Mouse (Mus musculus) cerebellum, adult 2 months (tissue): Measurements from ENCODE around the gene Dscam. TPM values are rescaled to one million over a fixed set of nuclear protein-coding genes. Genes with fewer than 3 reads are reported as not detected.

Experiments used
- DNase-seq, 2 experiments: peaks; one replicate each; pipeline ENCODE4 v3.0.0; 2021
- H3K27ac ChIP-seq: fragments of 200-500 bp; 2 replicates; pipeline ENCODE4 v1.5.1; 2012; ENCODE audit warnings: low read length, control low read depth, inconsistent platforms; ENCODE audit not compliant: insufficient read depth
- H3K27me3 ChIP-seq: fragments of 200-500 bp; 2 replicates; pipeline ENCODE4 v1.6.1; 2012; ENCODE audit warnings: inconsistent platforms, mild to moderate bottlenecking, low read length, moderate library complexity; ENCODE audit not compliant: control insufficient read depth, insufficient read depth
- H3K4me1 ChIP-seq: fragments of 200-500 bp; 2 replicates; pipeline ENCODE4 v1.6.1; 2011; ENCODE audit warnings: low read length; ENCODE audit not compliant: control insufficient read depth, insufficient read depth
- H3K4me3 ChIP-seq: fragments of 200-500 bp; replicated peaks from 2 replicates; pipeline ENCODE3; 2011; ENCODE audit warnings: mild to moderate bottlenecking, low read depth, low read length, control low read depth; ENCODE audit not compliant: insufficient read depth
- CTCF ChIP-seq: fragments of 200-500 bp; IDR thresholded peaks from 2 replicates; pipeline ENCODE4 v1.5.1; 2011; ENCODE audit warnings: low read depth, mild to moderate bottlenecking, control low read depth, low read length, moderate library complexity, borderline replicate concordance; ENCODE audit not compliant: insufficient read depth
- POLR2A ChIP-seq: fragments of 200-500 bp; IDR thresholded peaks from 2 replicates; pipeline ENCODE4 v1.6.1; 2011; ENCODE audit warnings: low read length, control low read depth, borderline replicate concordance; ENCODE audit not compliant: insufficient read depth
- WGBS: fragments of 180-500 bp; shearing (Covaris S2); methylation state at CpG from one replicate; pipeline ENCODE4 v1.1.7; 2018; 5-methylcytosine and 5-hydroxymethylcytosine counted together
- polyA plus RNA-seq: library from polyadenylated mRNA; depleted of rRNA; stranded (reverse); fragments of >200 nt; gene quantifications from 2 replicates; pipeline ENCODE4 v1.2.3, GENCODE M21; 2012

Dscam gene
- polyA plus RNA-seq, 1 experiment, result 16.0 TPM

GRCm38 (mm10) chr16:97014343-97014742 is 156.2 kb downstream of the Dscam start:
- no peak for TF ChIP-seq POLR2A
- TF ChIP-seq CTCF, result no peak
- Histone ChIP-seq H3K27ac (no peak overlapping the region), H3K27me3 (no peaks in the 10 kb centered on the region; the same call in 1 of the 2 replicates), H3K4me3 (no peak overlapping the region), H3K4me1 (peaks cover 8% of the 10 kb centered on the region)
- WGBS, result 94% methylated on average over 3 of the region's 3 CpGs
- no peak for DNase-seq

GRCm38 (mm10) chr16:97009116-97010055 is 161.2 kb downstream of the Dscam start:
- no peak for DNase-seq
- no peak overlapping the region for H3K4me3 ChIP-seq
- no peak for TF ChIP-seq CTCF
- no peak for TF ChIP-seq POLR2A
- H3K27ac ChIP-seq, result no peak overlapping the region
- H3K27me3 ChIP-seq, result no peaks in the 10 kb centered on the region; the same call in 1 of the 2 replicates
- WGBS, result 62% methylated on average over 4 of the region's 4 CpGs
- H3K4me1 ChIP-seq, result no peaks in the 10 kb centered on the region

- WGBS, result 71% methylated on average over 11 of the region's 11 CpGs
- TF ChIP-seq POLR2A, result no peak
- no peaks in the 10 kb centered on the region for H3K4me1 ChIP-seq
- DNase-seq, result no peak
- H3K27me3 ChIP-seq, result no peaks in the 10 kb centered on the region; the same call in 1 of the 2 replicates
- no peak overlapping the region for H3K27ac ChIP-seq
- no peak overlapping the region for H3K4me3 ChIP-seq
These were observed 162.5 kb downstream of the Dscam start for GRCm38 (mm10) chr16:97007892-97008527.

- H3K27me3 ChIP-seq, result no peaks in the 10 kb centered on the region; the same call in 1 of the 2 replicates
- H3K27ac ChIP-seq, result no peak overlapping the region
- no peak for DNase-seq
- H3K4me1 ChIP-seq, result no peaks in the 10 kb centered on the region
- TF ChIP-seq POLR2A (no peak), CTCF (no peak)
- no peak overlapping the region for H3K4me3 ChIP-seq
These were observed 163.7 kb downstream of the Dscam start for GRCm38 (mm10) chr16:97006854-97007182.

- DNase-seq, result no peak
- Histone ChIP-seq H3K4me3 (no peak overlapping the region), H3K4me1 (no peaks in the 10 kb centered on the region), H3K27me3 (no peaks in the 10 kb centered on the region), H3K27ac (no peak overlapping the region)
- WGBS, result 88% methylated on average over 9 of the region's 9 CpGs
- TF ChIP-seq CTCF, result no peak
- no peak for TF ChIP-seq POLR2A
These were observed 164.3 kb downstream of the Dscam start for GRCm38 (mm10) chr16:97006041-97006853.

GRCm38 (mm10) chr16:97003965-97004364 is 166.6 kb downstream of the Dscam start:
- TF ChIP-seq CTCF, result no peak
- no peak for TF ChIP-seq POLR2A
- H3K27ac ChIP-seq, result no peak overlapping the region
- DNase-seq, result no peak
- no peaks in the 10 kb centered on the region for H3K27me3 ChIP-seq
- no peaks in the 10 kb centered on the region for H3K4me1 ChIP-seq
- 86% methylated on average over 1 of the region's 1 CpGs for WGBS
- H3K4me3 ChIP-seq, result no peak overlapping the region

GRCm38 (mm10) chr16:97002837-97003236 is 167.7 kb downstream of the Dscam start:
- no peak overlapping the region for H3K27ac ChIP-seq
- no peak for DNase-seq
- H3K4me3 ChIP-seq, result no peak overlapping the region
- H3K4me1 ChIP-seq, result no peaks in the 10 kb centered on the region
- TF ChIP-seq POLR2A, result no peak
- no peak for TF ChIP-seq CTCF
- H3K27me3 ChIP-seq, result no peaks in the 10 kb centered on the region
- WGBS, result 91% methylated on average over 2 of the region's 2 CpGs

- no peaks in the 10 kb centered on the region for H3K27me3 ChIP-seq
- WGBS, result 60% methylated on average over 3 of the region's 3 CpGs
- TF ChIP-seq CTCF (no peak), POLR2A (no peak)
- H3K4me3 ChIP-seq, result no peak overlapping the region
- H3K27ac ChIP-seq, result no peak overlapping the region
- no peak for DNase-seq
- H3K4me1 ChIP-seq, result no peaks in the 10 kb centered on the region
These were observed 168.4 kb downstream of the Dscam start for GRCm38 (mm10) chr16:97002189-97002588.
